Mouse (Mus musculus): ENCODE measurements around the gene Minar1. TPM values are rescaled to one million over a fixed set of nuclear protein-coding genes. Genes with fewer than 3 reads are reported as not detected.

Minar1 gene
- polyA plus RNA-seq, 1 experiment from 2014 or later, result 3.7 TPM

Other genes with a start within 250 kb of the Minar1 start
- gene Tmed3, start 81.9 kb upstream of the Minar1 start, polyA plus RNA-seq (2014; fragmentation: Nextera tagmentation; extraction: Ambion mirVana), result 58.7 and 60.3 TPM in 2 replicates
- gene Ankrd34c, start 115.3 kb upstream of the Minar1 start, polyA plus RNA-seq (2014; fragmentation: Nextera tagmentation; extraction: Ambion mirVana), result 0.88 and 1.2 TPM in 2 replicates

All from hindbrain, embryonic 14.5 days (tissue).